Comparison of ENCODE assay signal across 24 mouse cellular contexts in genomic region chr1:163975088-163975487, GRCm38 (mm10).
"Had no signal": no experiment of that assay in that cellular context is flagged by ENCODE, and none has a peak within 500 bp of the region (broad histone marks: within the 10 kb centered on the region; RNA-seq: fewer than 3 reads in every experiment).

No protein-coding gene starts in this region.

- H3K27me3 ChIP-seq: limb, embryonic 12.5 days; limb, embryonic 15.5 days; midbrain, embryonic 12.5 days; neural tube, embryonic 13.5 days had no signal

- H3K4me3 ChIP-seq: layer of hippocampus, adult 2 months; limb, embryonic 12.5 days; limb, embryonic 15.5 days; midbrain, embryonic 12.5 days; myocyte; neural tube, embryonic 13.5 days had no signal

- H3K4me2 ChIP-seq: limb, embryonic 12.5 days; limb, embryonic 15.5 days; liver, embryonic 11.5 days; lung, embryonic 14.5 days; midbrain, embryonic 12.5 days; neural tube, embryonic 13.5 days had no signal

- H3K27ac ChIP-seq: kidney, postnatal 0 days; layer of hippocampus, adult 2 months; limb, embryonic 12.5 days; limb, embryonic 15.5 days; liver, embryonic 14.5 days; macrophage; midbrain, embryonic 12.5 days; neural tube, embryonic 13.5 days; stomach, postnatal 0 days had no signal

- H3K9me3 ChIP-seq: limb, embryonic 12.5 days; limb, embryonic 15.5 days; midbrain, embryonic 12.5 days; neural tube, embryonic 13.5 days had no signal

- DNase-seq: kidney, adult 9 months; kidney, postnatal 25 days; layer of hippocampus, adult 9-11 months; layer of hippocampus, postnatal 36 days; left cerebral cortex, postnatal 4 days; liver, postnatal 0 days; lung, embryonic 14.5 days; retina, postnatal 1 day; thymus, adult 2 months; thymus, postnatal 14 days; thymus, postnatal 4 days had no signal

- H3K9ac ChIP-seq: limb, embryonic 12.5 days; limb, embryonic 15.5 days; liver, embryonic 14.5 days; liver, postnatal 0 days; lung, embryonic 14.5 days; midbrain, embryonic 12.5 days; neural tube, embryonic 13.5 days had no signal

- H3K4me1 ChIP-seq: limb, embryonic 12.5 days; limb, embryonic 15.5 days; midbrain, embryonic 12.5 days; neural tube, embryonic 13.5 days had no signal

- ATAC-seq: liver, postnatal 0 days; lung, postnatal 0 days; midbrain, embryonic 16.5 days had no signal
